Mouse (Mus musculus) right cerebral cortex, adult 2 months (tissue): ENCODE results near the gene Cox20.
"Not testable (repeated sequence)": the region's sequence is repeated elsewhere in the genome, so short reads cannot be mapped to it uniquely, and the experiment has no call there.

Experiments
- DNase-seq, 2 experiments: peaks; one replicate each; pipeline ENCODE4 v3.0.0; 2021 to 2022; ENCODE audit warnings: low spot score in 2 of 2

Cox20 gene

GRCm38 (mm10) chr1:178318389-178319184 is at the start of gene Cox20:
TSS of gene Cox20 (plus strand) at chr1:178319130.
- peak; percentile 92 to 95 for DNase-seq

DNA sequence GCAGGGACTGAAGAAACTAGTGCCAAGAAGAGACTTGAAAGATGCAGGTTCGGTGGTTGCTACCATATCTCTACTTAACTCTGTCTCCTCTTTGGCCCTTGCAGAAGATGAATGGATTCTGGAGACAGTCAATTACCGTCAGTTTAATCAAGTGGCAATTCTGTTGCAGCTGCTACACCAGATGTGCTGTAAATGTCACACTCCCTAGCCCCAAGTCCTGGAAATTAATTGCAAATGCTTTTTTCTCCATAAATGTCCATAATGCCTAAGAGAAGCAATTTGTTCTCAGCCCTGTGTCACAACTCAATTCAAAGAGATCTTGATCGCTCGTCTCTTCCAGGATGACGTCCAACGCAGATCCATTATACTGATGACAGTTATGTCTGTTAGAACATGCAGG is 48.3 kb upstream of the Cox20 start:
- no peak for DNase-seq

DNA sequence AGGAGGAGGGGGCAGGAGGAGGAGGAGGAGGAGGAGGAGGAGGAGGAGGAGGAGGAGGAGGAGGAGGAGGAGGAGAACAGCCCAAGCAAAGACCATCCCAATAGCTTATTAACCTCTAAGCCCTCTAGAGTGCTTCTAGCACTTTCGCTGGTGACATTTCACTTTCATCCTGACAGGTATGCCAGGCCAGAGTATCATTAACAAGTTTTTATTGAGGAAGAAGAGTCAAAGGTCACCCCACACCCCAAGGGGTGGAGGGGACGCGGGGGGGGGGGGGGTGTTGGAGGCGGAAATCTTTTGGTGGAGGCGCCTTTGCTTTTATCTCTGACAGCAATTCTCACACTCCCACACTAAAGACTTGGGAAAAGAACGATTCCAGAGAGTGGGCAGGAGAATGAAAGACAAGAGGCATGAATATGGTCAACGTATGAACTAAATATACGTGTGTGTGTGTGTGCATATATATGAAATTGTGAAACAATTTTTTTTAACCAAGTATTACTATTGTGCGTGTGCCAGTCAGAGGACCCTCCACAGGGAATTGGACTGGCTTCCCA is 43.7 kb upstream of the Cox20 start:
- DNase-seq, result peak; percentile 20

DNA sequence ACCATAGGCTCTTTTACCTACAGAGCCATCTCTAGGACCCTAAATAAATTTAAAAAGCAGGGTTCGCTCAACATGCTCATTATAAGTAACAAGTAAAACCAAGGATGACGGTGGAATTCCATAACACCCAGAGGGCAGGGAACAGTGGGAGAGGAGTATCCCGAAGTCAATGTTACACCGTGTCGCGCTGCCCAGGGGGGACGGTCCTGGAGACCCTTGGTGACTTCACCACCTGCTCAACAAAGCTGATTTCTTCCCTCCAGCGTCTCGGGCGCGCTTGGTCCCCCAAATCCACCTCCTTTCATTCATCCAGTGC is 43.2 kb upstream of the Cox20 start:
- peak in 1 of 2 experiments; percentile 36 for DNase-seq

- DNase-seq, result peak; percentile 61 to 76
Measured at GRCm38 (mm10) chr1:178276054-178276911, 42.6 kb upstream of the Cox20 start.

GRCm38 (mm10) chr1:178283314-178283713 is 35.6 kb upstream of the Cox20 start:
- DNase-seq, result not testable (repeated sequence)

DNA sequence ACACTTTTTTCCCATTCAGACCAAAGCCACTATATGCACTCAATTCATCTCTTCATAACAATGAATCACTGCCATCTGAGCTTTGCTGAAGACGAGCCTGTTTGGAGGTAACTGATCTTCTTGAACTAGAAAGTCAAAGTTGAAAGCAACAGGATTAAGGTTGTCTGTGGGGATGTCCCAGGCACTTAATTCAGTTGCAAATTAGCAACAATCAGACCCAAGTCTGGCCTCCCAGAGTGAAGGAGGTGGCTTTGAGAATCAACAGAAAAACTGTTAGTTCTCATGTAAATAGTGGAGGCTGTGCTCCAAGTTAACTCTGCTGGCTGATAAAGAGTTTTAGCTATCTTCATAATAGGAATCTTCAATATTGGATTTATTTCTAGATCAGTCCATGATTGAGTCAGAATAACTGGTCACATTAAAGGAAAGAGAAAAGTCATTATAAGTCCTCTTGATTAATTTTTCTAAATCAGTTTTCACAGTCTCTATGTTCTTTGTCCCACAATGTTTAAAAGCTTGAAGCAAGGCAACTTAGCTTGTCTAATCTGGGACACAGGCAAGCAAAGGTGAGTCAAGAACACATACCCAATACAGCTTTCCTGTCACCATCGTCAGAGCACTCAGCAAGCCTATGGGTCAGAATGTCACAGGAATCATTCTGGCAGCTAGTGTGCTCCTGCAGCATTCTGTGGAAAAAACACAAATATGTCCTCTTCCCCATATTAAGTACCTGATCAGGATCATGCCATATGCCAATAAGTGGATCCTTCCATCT is 34.8 kb upstream of the Cox20 start:
- no peak for DNase-seq

- DNase-seq, result no peak
Measured at GRCm38 (mm10) chr1:178287601-178288176, 31.2 kb upstream of the Cox20 start.

DNA sequence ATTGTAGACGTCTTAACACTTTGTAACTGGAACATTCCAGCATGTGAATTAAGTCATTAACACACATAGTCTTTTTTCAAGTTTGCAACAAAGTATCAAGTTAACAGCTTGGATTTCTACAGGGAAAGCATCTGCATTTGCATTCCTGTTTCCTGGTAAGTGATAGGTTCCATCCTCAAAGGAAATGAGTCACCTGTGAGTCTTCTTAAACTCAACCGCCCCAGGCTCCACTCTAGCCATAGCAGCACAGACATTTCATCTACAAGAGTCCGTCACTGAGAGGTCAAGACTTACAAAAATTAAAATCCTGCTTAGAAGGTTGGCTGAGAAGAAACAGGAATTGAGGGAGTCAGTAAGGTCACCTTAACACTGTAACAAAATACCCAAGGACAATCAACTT is 27.2 kb upstream of the Cox20 start:
- DNase-seq, result no peak

GRCm38 (mm10) chr1:178294051-178294450 is 24.9 kb upstream of the Cox20 start:
- DNase-seq, result no peak

DNA sequence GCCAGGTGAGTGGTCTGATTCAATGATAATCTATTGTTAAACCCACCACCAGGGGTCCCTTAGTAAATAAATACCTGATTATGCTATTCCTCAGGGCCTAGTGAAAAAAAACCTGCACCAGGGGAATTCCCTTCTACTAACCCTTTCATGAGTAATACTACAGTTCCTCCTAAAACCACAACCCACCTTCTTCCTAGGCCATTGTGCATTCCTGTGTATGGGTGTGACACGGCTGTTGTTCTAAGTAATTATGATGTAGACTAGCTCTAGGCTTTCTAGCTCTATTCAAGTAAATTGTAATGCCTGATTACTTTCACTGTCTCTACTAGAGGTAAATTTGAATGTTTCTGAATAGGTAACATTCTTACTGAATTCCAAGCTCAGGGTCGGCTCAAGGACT is 17.7 kb upstream of the Cox20 start:
- not testable (repeated sequence) for DNase-seq

DNA sequence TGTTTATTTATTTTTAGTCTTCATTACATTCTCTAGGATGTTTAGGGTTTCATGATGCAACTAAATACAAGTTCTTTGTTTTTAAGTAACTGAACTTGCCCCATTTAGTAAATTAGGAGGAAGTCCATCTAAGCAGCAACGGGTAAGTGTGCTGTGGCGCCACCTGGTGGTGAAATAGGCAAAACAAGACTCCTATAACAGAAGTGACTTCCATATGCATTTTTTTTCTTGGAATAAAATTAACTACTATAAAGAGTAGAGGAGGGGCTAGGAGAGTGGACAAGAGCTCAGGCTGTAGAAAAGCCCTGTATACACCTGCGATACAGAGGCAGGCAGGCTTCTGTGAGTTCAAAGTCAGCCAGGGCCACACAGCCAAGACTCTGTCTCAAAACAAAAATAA is 15.5 kb upstream of the Cox20 start:
- peak; percentile 82 to 84 for DNase-seq

- no peak for DNase-seq
Measured at GRCm38 (mm10) chr1:178309487-178309886, 9.4 kb upstream of the Cox20 start.

DNA sequence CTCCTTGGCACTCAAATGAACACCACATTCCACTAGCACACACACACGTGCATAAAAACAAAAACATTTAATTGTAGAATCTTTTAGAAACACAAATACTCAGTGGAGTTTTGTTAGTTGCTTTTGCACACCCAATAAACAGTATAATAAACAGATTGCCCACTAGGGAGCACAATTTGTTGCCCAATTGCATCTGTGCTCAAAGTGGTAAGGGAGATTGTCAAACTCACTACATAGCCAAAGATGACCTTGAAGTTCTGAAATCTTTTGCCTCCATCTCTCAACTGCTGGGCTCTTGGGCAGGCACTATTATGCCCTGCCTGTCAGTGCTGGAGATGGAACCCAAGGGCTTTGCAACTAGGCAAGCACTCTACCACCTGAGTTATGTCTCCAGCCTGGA is 8.8 kb upstream of the Cox20 start:
- DNase-seq, result no peak

DNA sequence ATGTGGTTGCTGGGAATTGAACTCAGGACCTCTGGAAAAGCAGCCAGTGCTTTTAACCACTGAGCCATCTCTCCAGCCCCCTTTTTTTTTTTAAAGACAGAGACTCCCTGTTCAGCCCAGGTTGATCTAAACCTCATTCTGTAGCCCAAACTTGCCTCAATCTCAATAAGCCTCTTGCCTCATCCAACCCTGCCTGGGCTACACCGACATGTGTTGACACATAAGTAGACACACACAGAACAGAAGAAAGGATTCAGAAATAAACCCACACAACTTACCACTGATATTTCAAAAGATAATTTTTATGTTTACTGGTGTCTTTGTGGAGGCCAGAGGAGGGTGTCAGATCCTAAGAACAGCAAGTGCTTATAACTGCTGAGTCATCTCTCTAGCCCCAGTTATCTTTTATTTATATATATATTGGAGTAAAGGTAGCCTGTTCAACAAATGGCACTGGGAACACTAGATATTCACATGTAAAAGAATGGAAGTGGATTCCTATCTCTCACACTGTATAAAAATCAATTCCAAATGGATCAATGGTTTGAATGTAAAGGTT is 5.8 kb upstream of the Cox20 start:
- DNase-seq, result no peak

GRCm38 (mm10) chr1:178314236-178314635 is 4.7 kb upstream of the Cox20 start:
- no peak for DNase-seq

DNA sequence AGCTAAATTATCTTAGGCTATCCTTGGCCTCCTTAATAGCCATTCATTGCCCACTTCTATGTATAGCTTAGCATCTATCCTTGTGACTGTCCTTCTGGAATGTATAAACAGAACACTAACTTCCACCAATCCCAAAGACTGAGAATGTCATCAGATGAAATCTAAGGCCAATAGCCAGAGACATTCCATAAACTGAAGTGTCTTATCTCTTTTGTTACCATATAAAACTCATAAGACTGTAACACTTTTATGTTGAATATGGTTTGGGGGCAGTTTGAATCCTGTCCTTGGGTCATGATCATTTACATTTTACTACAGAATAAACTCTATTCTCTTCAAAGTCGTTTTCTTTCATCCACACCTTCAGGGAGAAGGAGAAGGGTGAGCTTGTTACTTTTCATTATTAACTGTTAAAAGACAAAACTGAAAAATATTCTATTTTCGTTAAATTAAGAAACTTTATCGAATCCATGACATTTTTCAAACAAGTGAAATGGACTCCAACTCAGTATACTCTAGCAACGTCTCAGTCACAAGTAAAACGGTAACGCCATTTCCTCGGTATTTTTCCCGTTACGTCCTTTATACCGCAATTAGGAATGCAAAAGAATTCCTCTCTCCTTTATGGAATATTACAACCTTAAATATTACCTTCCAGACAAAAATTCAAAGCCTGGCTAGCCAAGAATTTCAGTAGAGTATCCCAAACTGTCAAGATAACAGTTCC is 1.5 kb upstream of the Cox20 start:
- DNase-seq, result no peak

DNA sequence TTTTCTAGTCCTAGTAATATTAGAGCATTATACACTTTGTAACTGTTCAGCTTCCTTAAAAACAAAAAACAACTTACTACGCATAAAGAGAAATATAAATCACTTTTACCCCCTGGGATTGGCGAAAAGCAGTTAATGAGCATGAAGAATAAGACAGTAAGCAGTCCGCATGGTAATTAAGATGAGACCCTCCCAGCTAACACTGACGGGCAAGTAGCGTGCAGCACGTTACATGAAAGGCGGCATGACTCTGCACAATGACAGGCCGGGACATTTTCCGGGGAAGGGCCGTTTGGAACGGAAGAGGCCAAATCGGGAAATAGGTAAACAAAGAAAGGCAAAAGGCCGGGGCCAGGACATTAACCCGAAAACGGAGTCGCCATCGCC is 935 bp upstream of the Cox20 start:
- no peak for DNase-seq

DNA sequence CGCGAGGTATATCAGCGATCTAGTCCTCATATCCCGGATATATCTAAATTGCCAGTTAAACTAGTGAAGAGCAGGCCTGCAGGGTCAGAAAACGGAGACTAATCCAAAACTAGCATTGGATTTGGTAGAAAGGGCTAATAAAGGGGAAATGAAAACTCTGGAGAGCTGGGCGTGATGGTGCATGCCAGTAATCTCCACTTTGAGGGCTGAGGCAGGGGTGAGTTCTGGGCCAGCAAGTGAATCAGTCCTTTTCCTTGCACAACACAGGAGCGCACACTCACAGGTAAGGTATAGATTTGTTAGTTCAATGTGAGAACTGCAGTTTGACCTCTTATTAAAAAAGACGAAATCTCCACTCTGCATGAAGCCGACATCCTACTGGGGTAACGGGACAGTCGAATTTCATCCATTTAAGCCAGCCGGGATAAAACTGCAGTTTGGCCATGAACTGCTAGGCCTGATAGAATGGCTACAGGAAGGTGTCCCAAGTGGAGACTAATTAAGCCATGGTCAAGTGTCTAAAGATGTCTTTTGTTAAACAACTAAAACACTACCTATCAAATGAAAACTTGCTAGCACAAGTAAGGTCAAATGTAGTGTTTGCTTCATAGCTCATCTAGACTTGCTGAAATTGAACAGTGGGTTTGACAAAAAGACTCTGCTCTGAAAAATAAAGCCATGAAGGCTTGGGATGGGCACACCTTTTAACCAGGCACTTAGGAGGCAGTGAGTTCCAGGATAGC is 536 bp downstream of the Cox20 start:
- peak; percentile 34 to 57 for DNase-seq
